Mouse (Mus musculus) C2C12 (cell line): ENCODE results near the gene Zfp408. TPM values are rescaled to one million over a fixed set of nuclear protein-coding genes. Genes with fewer than 3 reads are reported as not detected.

Source experiments
- H3K27me3 ChIP-seq: one replicate; pipeline ENCODE4 v1.6.1; 2011; ENCODE audit not compliant: control insufficient read depth, insufficient read depth, insufficient read length
- H3K36me3 ChIP-seq: one replicate; pipeline ENCODE4 v1.6.1; 2011; ENCODE audit not compliant: control insufficient read depth, insufficient read depth
- H3K4me3 ChIP-seq: one replicate; pipeline ENCODE4 v1.5.1; 2011; ENCODE audit warnings: mild to moderate bottlenecking, control low read depth; ENCODE audit not compliant: poor library complexity, insufficient read depth, severe bottlenecking
- H3K79me2 ChIP-seq: one replicate; pipeline ENCODE4 v1.6.1; 2011; ENCODE audit not compliant: control insufficient read depth, insufficient read depth
- H3K79me3 ChIP-seq: one replicate; pipeline ENCODE4 v1.6.1; 2011; ENCODE audit warnings: low read depth, control low read depth
- H3ac ChIP-seq: one replicate; pipeline ENCODE3; 2011; ENCODE audit warnings: low read depth; ENCODE audit not compliant: control insufficient read depth, insufficient read length
- CEBPB ChIP-seq: IDR thresholded peaks from one replicate; pipeline ENCODE4 v1.6.1; 2011; ENCODE audit warnings: low read depth, mild to moderate bottlenecking, control low read depth, moderate library complexity
- CTCF ChIP-seq: IDR thresholded peaks from one replicate; pipeline ENCODE4 v1.5.1; 2011; ENCODE audit not compliant: control insufficient read depth, insufficient read depth, insufficient read length
- FOSL1 ChIP-seq: IDR thresholded peaks from one replicate; pipeline ENCODE4 v1.8.0; 2011; ENCODE audit warnings: mild to moderate bottlenecking, low read length; ENCODE audit not compliant: poor library complexity, insufficient read depth, severe bottlenecking
- MAX ChIP-seq: IDR thresholded peaks from one replicate; pipeline ENCODE4 v1.6.1; 2011; ENCODE audit warnings: mild to moderate bottlenecking, control low read depth
- MYOD1 ChIP-seq: IDR thresholded peaks from one replicate; pipeline ENCODE4 v1.6.1; 2011; ENCODE audit warnings: low read depth; ENCODE audit not compliant: control insufficient read depth, insufficient read length
- MYOG ChIP-seq: IDR thresholded peaks from one replicate; pipeline ENCODE4 v1.6.1; 2011; ENCODE audit not compliant: control insufficient read depth, insufficient read length; ENCODE audit errors: extremely low read depth
- USF1 ChIP-seq: IDR thresholded peaks from one replicate; pipeline ENCODE4 v1.6.1; 2011; ENCODE audit warnings: low read depth, mild to moderate bottlenecking, control low read depth, moderate library complexity
- polyA plus RNA-seq: library from polyadenylated mRNA; unstranded; fragments of >200 nt; fragmentation: generic; extraction: Trizol; gene quantifications from one replicate; pipeline ENCODE4 v1.2.1, GENCODE M21; 2012; ENCODE audit warnings: missing spikeins

Zfp408 gene
- polyA plus RNA-seq, 1 experiment = 7.4 TPM

- Histone ChIP-seq H3K79me2 (no peaks in the 10 kb centered on the region), H3K79me3 (no peaks in the 10 kb centered on the region), H3K4me3 (no peak overlapping the region), H3K27me3 (no peaks in the 10 kb centered on the region), H3ac (no peak overlapping the region), H3K36me3 (peaks cover 81% of the 10 kb centered on the region)
- TF ChIP-seq CTCF (no peak), FOSL1 (no peak), CEBPB (no peak), USF1 (no peak), MYOD1 (no peak)
These were observed 18.2 kb upstream of the Zfp408 start for GRCm38 (mm10) chr2:91667747-91668146.

GRCm38 (mm10) chr2:91666386-91666910 is 16.9 kb upstream of the Zfp408 start:
- Histone ChIP-seq H3K4me3 (no peak overlapping the region), H3ac (no peak overlapping the region), H3K36me3 (peaks cover 71% of the 10 kb centered on the region), H3K27me3 (no peaks in the 10 kb centered on the region), H3K79me2 (no peaks in the 10 kb centered on the region), H3K79me3 (no peaks in the 10 kb centered on the region)
- TF ChIP-seq CEBPB (no peak), MYOD1 (no peak), CTCF (no peak), USF1 (no peak), FOSL1 (no peak), MYOG (no peak), MAX (no peak)

- Histone ChIP-seq H3K79me2 (no peaks in the 10 kb centered on the region), H3K27me3 (no peaks in the 10 kb centered on the region), H3K4me3 (no peak overlapping the region), H3K36me3 (peaks cover 67% of the 10 kb centered on the region), H3K79me3 (no peaks in the 10 kb centered on the region), H3ac (no peak overlapping the region)
- TF ChIP-seq CTCF (no peak), MYOG (no peak), USF1 (no peak), CEBPB (no peak), MYOD1 (no peak), MAX (no peak), FOSL1 (no peak)
These were observed 15.2 kb upstream of the Zfp408 start for GRCm38 (mm10) chr2:91664780-91665179.

- no peaks in the 10 kb centered on the region for H3K27me3 ChIP-seq
These were observed 11.4 kb upstream of the Zfp408 start for GRCm38 (mm10) chr2:91660981-91661380.

GRCm38 (mm10) chr2:91659657-91660056 is 10.1 kb upstream of the Zfp408 start:
- Histone ChIP-seq H3K4me3 (no peak overlapping the region), H3K79me3 (no peaks in the 10 kb centered on the region), H3ac (no peak overlapping the region), H3K27me3 (no peaks in the 10 kb centered on the region), H3K79me2 (no peaks in the 10 kb centered on the region), H3K36me3 (peaks cover 68% of the 10 kb centered on the region)
- no peak for TF ChIP-seq MYOD1
- TF ChIP-seq CTCF = no peak
- TF ChIP-seq MYOG = no peak
- no peak for TF ChIP-seq CEBPB
- no peak for TF ChIP-seq MAX
- no peak for TF ChIP-seq USF1
- no peak for TF ChIP-seq FOSL1

More at GRCm38 (mm10) chr2:91660981-91661380, 11.4 kb upstream of the Zfp408 start:
- Histone ChIP-seq H3K79me3 (no peaks in the 10 kb centered on the region), H3K4me3 (no peak overlapping the region), H3K36me3 (peaks cover 62% of the 10 kb centered on the region), H3ac (no peak overlapping the region), H3K79me2 (no peaks in the 10 kb centered on the region)
- no peak for TF ChIP-seq MYOG
- TF ChIP-seq USF1 = no peak
- TF ChIP-seq CEBPB = no peak
- TF ChIP-seq MAX = no peak
- TF ChIP-seq CTCF = no peak
- TF ChIP-seq MYOD1 = no peak
- no peak for TF ChIP-seq FOSL1
